Mouse (Mus musculus) layer of hippocampus, adult 6 months (tissue): ENCODE results near the gene Ly6g6f. TPM values are rescaled to one million over a fixed set of nuclear protein-coding genes. Genes with fewer than 3 reads are reported as not detected.

Experiments used
- polyA plus RNA-seq: library from polyadenylated mRNA; unstranded; fragments of <200 nt; fragmentation: Nextera tagmentation; gene quantifications from 2 replicates; pipeline ENCODE4 v1.2.3, GENCODE M21; 2021

Gene Ly6g6f
- polyA plus RNA-seq, 1 experiment from 2014 or later, result 1.2 TPM

GRCm38 (mm10) chr17:35046681-35047455 lies 38.5 kb downstream of the Ly6g6f start, which contains the start of gene Msh5:
Gene Msh5, minus strand, starts transcription at chr17:35046745.

Other genes starting within 250 kb of the Ly6g6f start
- gene Stk19, start 248.7 kb downstream of the Ly6g6f start, polyA plus RNA-seq, result 55.5 and 61.6 TPM in 2 replicates
- gene Dxo, start 248.6 kb downstream of the Ly6g6f start, polyA plus RNA-seq, result 26.3 and 27.8 TPM in 2 replicates
- 23.6 and 26.5 TPM in 2 replicates for gene Skiv2l, start 235.4 kb downstream of the Ly6g6f start, polyA plus RNA-seq
- gene Nelfe, start 235.2 kb downstream of the Ly6g6f start, polyA plus RNA-seq, result 36.8 and 43.3 TPM in 2 replicates
- gene Cfb, start 223.1 kb downstream of the Ly6g6f start, polyA plus RNA-seq, result 0.49 and 0.80 TPM in 2 replicates
- 0.23 and 0.26 TPM in 2 replicates for gene Zbtb12, start 206.1 kb downstream of the Ly6g6f start, polyA plus RNA-seq
- not detected in 2 replicates for gene Gm20547, start 203.6 kb downstream of the Ly6g6f start, polyA plus RNA-seq
- gene C2, start 187.3 kb downstream of the Ly6g6f start, polyA plus RNA-seq, result 1.3 and 2.0 TPM in 2 replicates
- gene Ehmt2, start 187.1 kb downstream of the Ly6g6f start, polyA plus RNA-seq, result 21.5 and 22.0 TPM in 2 replicates
- 0.29 and 0.30 TPM in 2 replicates for gene Slc44a4, start 171.1 kb downstream of the Ly6g6f start, polyA plus RNA-seq
- 24.8 and 26.2 TPM in 2 replicates for gene Neu1, start 154.4 kb downstream of the Ly6g6f start, polyA plus RNA-seq
- 0.90 and 1.3 TPM in 2 replicates for gene Hspa1b, start 126.4 kb downstream of the Ly6g6f start, polyA plus RNA-seq
- not detected in 2 replicates for gene Gm20481, start 115.7 kb downstream of the Ly6g6f start, polyA plus RNA-seq
- gene Hspa1a, start 113.5 kb downstream of the Ly6g6f start, polyA plus RNA-seq, result 7.2 and 7.7 TPM in 2 replicates
- 0.60 and 0.84 TPM in 2 replicates for gene Hspa1l, start 112.9 kb downstream of the Ly6g6f start, polyA plus RNA-seq
- 35.2 and 42.4 TPM in 2 replicates for gene Lsm2, start 103.7 kb downstream of the Ly6g6f start, polyA plus RNA-seq
- 20.0 and 21.5 TPM in 2 replicates for gene Vars, start 84.6 kb downstream of the Ly6g6f start, polyA plus RNA-seq
- 0.20 TPM in 1 of 2 replicates, not detected in the other for gene Vwa7, start 69.0 kb downstream of the Ly6g6f start, polyA plus RNA-seq
- 0.62 and 0.97 TPM in 2 replicates for gene Sapcd1, start 57.6 kb downstream of the Ly6g6f start, polyA plus RNA-seq
- gene Msh5, start 38.9 kb downstream of the Ly6g6f start, polyA plus RNA-seq, result 0.33 and 0.59 TPM in 2 replicates
- gene Clic1, start 35.6 kb downstream of the Ly6g6f start, polyA plus RNA-seq, result 28.2 and 29.7 TPM in 2 replicates
- 18.0 and 23.6 TPM in 2 replicates for gene Ddah2, start 26.6 kb downstream of the Ly6g6f start, polyA plus RNA-seq
- gene Ly6g6c, start 20.2 kb downstream of the Ly6g6f start, polyA plus RNA-seq, result not detected in 2 replicates
- 0.06 TPM in 1 of 2 replicates, not detected in the other for gene Mpig6b, start 19.4 kb downstream of the Ly6g6f start, polyA plus RNA-seq
- 4.4 and 4.6 TPM in 2 replicates for gene Ly6g6e, start 8.7 kb downstream of the Ly6g6f start, polyA plus RNA-seq
- gene Ly6g6d, start 7.5 kb downstream of the Ly6g6f start, polyA plus RNA-seq, result 1.2 and 2.3 TPM in 2 replicates
- 86.3 and 93.9 TPM in 2 replicates for gene Abhd16a, start 3.7 kb upstream of the Ly6g6f start, polyA plus RNA-seq
- not detected in 2 replicates for gene Ly6g5c, start 22.7 kb upstream of the Ly6g6f start, polyA plus RNA-seq
- not detected in 2 replicates for gene Ly6g5b, start 29.8 kb upstream of the Ly6g6f start, polyA plus RNA-seq
- 16.5 and 19.1 TPM in 2 replicates for gene Gpank1, start 35.8 kb upstream of the Ly6g6f start, polyA plus RNA-seq
- gene Csnk2b, start 36.4 kb upstream of the Ly6g6f start, polyA plus RNA-seq, result 212 and 242 TPM in 2 replicates
- gene D17H6S53E, start 40.8 kb upstream of the Ly6g6f start, polyA plus RNA-seq, result 24.7 and 40.7 TPM in 2 replicates
- not detected in 2 replicates for gene Apom, start 46.4 kb upstream of the Ly6g6f start, polyA plus RNA-seq
- 68.3 and 90.8 TPM in 2 replicates for gene Bag6, start 49.6 kb upstream of the Ly6g6f start, polyA plus RNA-seq
- gene Prrc2a, start 79.3 kb upstream of the Ly6g6f start, polyA plus RNA-seq, result 25.5 and 33.2 TPM in 2 replicates
- 37.6 and 39.5 TPM in 2 replicates for gene Aif1, start 90.5 kb upstream of the Ly6g6f start, polyA plus RNA-seq
- 28.9 and 30.2 TPM in 2 replicates for gene Lst1, start 102.8 kb upstream of the Ly6g6f start, polyA plus RNA-seq
- gene Ltb, start 108.8 kb upstream of the Ly6g6f start, polyA plus RNA-seq, result 1.2 and 1.4 TPM in 2 replicates
- 0.09 and 0.19 TPM in 2 replicates for gene Tnf, start 116.4 kb upstream of the Ly6g6f start, polyA plus RNA-seq
- gene Lta, start 119.7 kb upstream of the Ly6g6f start, polyA plus RNA-seq, result 0.14 and 0.16 TPM in 2 replicates
- not detected in 2 replicates for gene Gm16181, start 135.2 kb upstream of the Ly6g6f start, polyA plus RNA-seq
- 685 and 716 TPM in 2 replicates for gene Atp6v1g2, start 148.1 kb upstream of the Ly6g6f start, polyA plus RNA-seq
- gene Nfkbil1, start 150.2 kb upstream of the Ly6g6f start, polyA plus RNA-seq, result 6.4 and 9.7 TPM in 2 replicates
- gene Ddx39b, start 156.1 kb upstream of the Ly6g6f start, polyA plus RNA-seq, result 193 and 215 TPM in 2 replicates
- gene H2-D1, start 177.1 kb upstream of the Ly6g6f start, polyA plus RNA-seq, result 68.9 and 78.2 TPM in 2 replicates
- 0.13 TPM in 1 of 2 replicates, not detected in the other for gene H2-Q1, start 234.8 kb upstream of the Ly6g6f start, polyA plus RNA-seq